Mouse (Mus musculus): ENCODE data around the gene Ifngr2.

DNA sequence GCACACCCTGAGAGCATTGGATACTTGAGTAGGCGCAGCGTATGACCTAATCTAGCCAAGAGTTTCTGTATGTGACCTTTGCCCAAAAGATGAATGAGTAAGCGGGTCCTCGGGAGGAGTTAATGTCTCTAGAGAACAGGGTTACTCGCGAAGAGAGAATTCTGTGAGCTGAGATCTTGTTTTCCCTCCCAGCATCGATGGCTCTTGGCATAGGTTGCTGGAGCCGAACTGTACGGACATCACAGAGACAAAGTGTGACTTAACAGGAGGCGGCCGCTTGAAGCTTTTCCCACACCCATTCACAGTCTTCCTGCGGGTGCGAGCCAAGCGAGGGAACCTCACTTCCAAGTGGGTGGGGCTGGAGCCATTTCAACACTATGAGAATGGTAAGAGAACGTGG, 10.8 kb downstream of the Ifngr2 start:
- no peak for TF ChIP-seq POLR2A (IDR thresholded peaks at IDR 0.05; ENCODE audit: borderline replicate concordance, low read depth, low read length)
- no peak for TF ChIP-seq CTCF (IDR thresholded peaks at IDR 0.05; ENCODE audit: low read depth, low read length)

Measured in bone marrow macrophage, adult 2 months (primary cell).